Mouse (Mus musculus) kidney, embryonic 15.5 days (tissue): ENCODE data around the gene Tbc1d9. TPM values are rescaled to one million over a fixed set of nuclear protein-coding genes. Genes with fewer than 3 reads are reported as not detected.
A peak's percentile ranks its signal among the peaks of the same experiment; 100 is the strongest.

Experiments used
- ATAC-seq: fragments of 200-750 bp; cut with Nextera tagmentation; replicated peaks from 2 replicates; pipeline ENCODE4 v1.8.0; 2017; ENCODE audit warnings: moderate TSS enrichment; ENCODE audit not compliant: low FRiP score
- H3K27ac ChIP-seq: fragments of 300-500 bp; sonication (generic); 2 replicates; pipeline ENCODE4 v1.5.1; 2015; ENCODE audit warnings: mild to moderate bottlenecking, inconsistent platforms
- H3K27me3 ChIP-seq: fragments of 300-500 bp; sonication (generic); 2 replicates; pipeline ENCODE4 v1.6.1; 2015; ENCODE audit warnings: inconsistent platforms
- H3K36me3 ChIP-seq: fragments of 300-500 bp; sonication (generic); 2 replicates; pipeline ENCODE4 v1.6.1; 2015; ENCODE audit warnings: inconsistent platforms
- H3K4me1 ChIP-seq: fragments of 300-500 bp; sonication (generic); 2 replicates; pipeline ENCODE4 v1.6.1; 2015; ENCODE audit warnings: inconsistent platforms
- H3K4me2 ChIP-seq: fragments of 300-500 bp; sonication (generic); 2 replicates; pipeline ENCODE4 v1.6.1; 2015; ENCODE audit warnings: moderate library complexity, mild to moderate bottlenecking, inconsistent platforms
- H3K4me3 ChIP-seq: fragments of 300-500 bp; sonication (generic); replicated peaks from 2 replicates; pipeline ENCODE4 v1.5.1; 2015; ENCODE audit warnings: mild to moderate bottlenecking, inconsistent platforms
- H3K9ac ChIP-seq: fragments of 300-500 bp; sonication (generic); 2 replicates; pipeline ENCODE4 v1.6.1; 2015; ENCODE audit warnings: mild to moderate bottlenecking, inconsistent platforms
- H3K9me3 ChIP-seq: fragments of 300-500 bp; sonication (generic); replicated peaks from 2 replicates; pipeline ENCODE4 v1.6.1; 2016; ENCODE audit warnings: inconsistent platforms
- WGBS: fragments of 180-500 bp; shearing (Covaris S2); methylation state at CpG from one replicate; pipeline ENCODE4 v1.1.7; 2015; ENCODE audit warnings: mixed read lengths; 5-methylcytosine and 5-hydroxymethylcytosine counted together
- polyA plus RNA-seq: library from polyadenylated mRNA; unstranded; fragments of >200 nt; fragmentation: Nextera tagmentation; extraction: Ambion mirVana; gene quantifications from 2 replicates; pipeline ENCODE4 v1.2.1, GENCODE M21; 2015

Tbc1d9 gene
- polyA plus RNA-seq, 1 experiment from 2014 or later = 1.8 TPM

GRCm38 (mm10) chr8:83250858-83251257 is 85.7 kb downstream of the Tbc1d9 start:
- Histone ChIP-seq H3K4me1 (peaks cover 10% of the 10 kb centered on the region; the same call in 1 of the 2 replicates), H3K27ac (peak overlapping the region; percentile 75), H3K9me3 (no peaks in the 10 kb centered on the region), H3K27me3 (no peaks in the 10 kb centered on the region), H3K36me3 (no peaks in the 10 kb centered on the region; the same call in 1 of the 2 replicates), H3K4me2 (no peak overlapping the region), H3K4me3 (no peak overlapping the region), H3K9ac (no peak overlapping the region)
- 78% methylated on average over 6 of the region's 6 CpGs for WGBS
- ATAC-seq = no peak

GRCm38 (mm10) chr8:83251362-83252246 is 86.5 kb downstream of the Tbc1d9 start:
- H3K27me3 ChIP-seq = no peaks in the 10 kb centered on the region
- no peak overlapping the region for H3K9ac ChIP-seq
- ATAC-seq = peak; percentile 66
- H3K36me3 ChIP-seq = peaks cover 2% of the 10 kb centered on the region; the same call in 1 of the 2 replicates
- H3K4me3 ChIP-seq = no peak overlapping the region
- H3K27ac ChIP-seq = peak overlapping the region; percentile 75
- no peak overlapping the region for H3K4me2 ChIP-seq
- no peaks in the 10 kb centered on the region for H3K9me3 ChIP-seq
- H3K4me1 ChIP-seq = peaks cover 10% of the 10 kb centered on the region; the same call in 1 of the 2 replicates
- 71% methylated on average over 14 of the region's 14 CpGs for WGBS

- no peak overlapping the region for H3K4me2 ChIP-seq
- WGBS = 83% methylated on average over 5 of the region's 5 CpGs
- no peaks in the 10 kb centered on the region for H3K9me3 ChIP-seq
- no peak for ATAC-seq
- peaks cover 10% of the 10 kb centered on the region; the same call in 1 of the 2 replicates for H3K4me1 ChIP-seq
- no peak overlapping the region for H3K4me3 ChIP-seq
- no peaks in the 10 kb centered on the region for H3K27me3 ChIP-seq
- H3K27ac ChIP-seq = peak overlapping the region; percentile 65
- no peak overlapping the region for H3K9ac ChIP-seq
- H3K36me3 ChIP-seq = peaks cover 2% of the 10 kb centered on the region; the same call in 1 of the 2 replicates
These were observed 87.6 kb downstream of the Tbc1d9 start for GRCm38 (mm10) chr8:83252791-83253190.

- Histone ChIP-seq H3K9ac (no peak overlapping the region), H3K27me3 (no peaks in the 10 kb centered on the region), H3K4me2 (no peak overlapping the region), H3K9me3 (no peaks in the 10 kb centered on the region), H3K4me1 (peaks cover under 1% of the 10 kb centered on the region; the same call in 1 of the 2 replicates), H3K27ac (no peak overlapping the region), H3K36me3 (peaks cover 2% of the 10 kb centered on the region; the same call in 1 of the 2 replicates), H3K4me3 (no peak overlapping the region)
- ATAC-seq = no peak
- WGBS = 94% methylated on average over 5 of the region's 5 CpGs
These were observed 92.5 kb downstream of the Tbc1d9 start for GRCm38 (mm10) chr8:83257631-83258030.

GRCm38 (mm10) chr8:83260418-83261215 is 95.5 kb downstream of the Tbc1d9 start:
- H3K9ac ChIP-seq = no peak overlapping the region
- 73% methylated on average over 16 of the region's 16 CpGs for WGBS
- no peak overlapping the region for H3K27ac ChIP-seq
- no peak overlapping the region for H3K4me3 ChIP-seq
- no peak overlapping the region for H3K4me2 ChIP-seq
- H3K9me3 ChIP-seq = no peaks in the 10 kb centered on the region
- no peaks in the 10 kb centered on the region for H3K4me1 ChIP-seq
- no peaks in the 10 kb centered on the region for H3K27me3 ChIP-seq
- H3K36me3 ChIP-seq = peaks cover 2% of the 10 kb centered on the region; the same call in 1 of the 2 replicates
- ATAC-seq = peak; percentile 91

GRCm38 (mm10) chr8:83271172-83271571 is 106.0 kb downstream of the Tbc1d9 start:
- Histone ChIP-seq H3K9ac (no peak overlapping the region), H3K36me3 (peaks cover 2% of the 10 kb centered on the region; the same call in 1 of the 2 replicates), H3K4me2 (no peak overlapping the region), H3K4me1 (0 out of 2 replicates have a peak, but pooled peaks cover 2% of the 10 kb centered on the region), H3K27ac (no peak overlapping the region), H3K27me3 (no peaks in the 10 kb centered on the region), H3K9me3 (no peaks in the 10 kb centered on the region), H3K4me3 (no peak overlapping the region)
- ATAC-seq = no peak
- 94% methylated on average over 14 of the region's 14 CpGs for WGBS

- WGBS = 76% methylated on average over 10 of the region's 10 CpGs
- Histone ChIP-seq H3K9me3 (no peaks in the 10 kb centered on the region), H3K36me3 (no peaks in the 10 kb centered on the region; the same call in 1 of the 2 replicates), H3K4me1 (0 out of 2 replicates have a peak, but pooled peaks cover 2% of the 10 kb centered on the region), H3K4me2 (no peak overlapping the region), H3K27ac (no peak overlapping the region), H3K9ac (no peak overlapping the region), H3K27me3 (no peaks in the 10 kb centered on the region), H3K4me3 (no peak overlapping the region)
- no peak for ATAC-seq
These were observed 107.3 kb downstream of the Tbc1d9 start for GRCm38 (mm10) chr8:83272464-83272863.

- no peak overlapping the region for H3K4me2 ChIP-seq
- 0 out of 2 replicates have a peak, but pooled peaks have one; percentile 43 for ATAC-seq
- no peaks in the 10 kb centered on the region; the same call in 1 of the 2 replicates for H3K36me3 ChIP-seq
- no peak overlapping the region for H3K27ac ChIP-seq
- no peak overlapping the region for H3K4me3 ChIP-seq
- no peak overlapping the region for H3K9ac ChIP-seq
- 45% methylated on average over 11 of the region's 11 CpGs for WGBS
- no peaks in the 10 kb centered on the region for H3K9me3 ChIP-seq
- H3K4me1 ChIP-seq = 0 out of 2 replicates have a peak, but pooled peaks cover 2% of the 10 kb centered on the region
- H3K27me3 ChIP-seq = no peaks in the 10 kb centered on the region
These were observed 109.3 kb downstream of the Tbc1d9 start for GRCm38 (mm10) chr8:83274470-83274869.

- no peaks in the 10 kb centered on the region for H3K27me3 ChIP-seq
- H3K9ac ChIP-seq = no peak overlapping the region
- no peak overlapping the region for H3K4me3 ChIP-seq
- 0 out of 2 replicates have a peak, but pooled peaks cover 2% of the 10 kb centered on the region for H3K4me1 ChIP-seq
- H3K9me3 ChIP-seq = no peaks in the 10 kb centered on the region
- H3K36me3 ChIP-seq = no peaks in the 10 kb centered on the region
- H3K4me2 ChIP-seq = no peak overlapping the region
- 83% methylated on average over 6 of the region's 6 CpGs for WGBS
- ATAC-seq = no peak
- no peak overlapping the region for H3K27ac ChIP-seq
These were observed 113.3 kb downstream of the Tbc1d9 start for GRCm38 (mm10) chr8:83278431-83278830.

- ATAC-seq = no peak
- Histone ChIP-seq H3K4me3 (no peak overlapping the region), H3K36me3 (no peaks in the 10 kb centered on the region), H3K27me3 (peaks cover 18% of the 10 kb centered on the region), H3K4me2 (no peak overlapping the region), H3K9me3 (no peaks in the 10 kb centered on the region), H3K27ac (no peak overlapping the region), H3K4me1 (peaks cover 9% of the 10 kb centered on the region), H3K9ac (no peak overlapping the region)
- WGBS = 82% methylated on average over 8 of the region's 8 CpGs
These were observed 120.2 kb downstream of the Tbc1d9 start for GRCm38 (mm10) chr8:83285391-83285790.

- Histone ChIP-seq H3K4me2 (peak within 1 kb of the TSS; percentile 61), H3K4me1 (peaks cover 9% of the 10 kb centered on the region)
- ATAC-seq = no peak; the same call in 1 of the 2 replicates
These were observed 125.0 kb downstream of the Tbc1d9 start, which contains the start of gene Ucp1 for GRCm38 (mm10) chr8:83290176-83290575. Ucp1 (plus strand) TSS chr8:83290352.

More at GRCm38 (mm10) chr8:83290176-83290575, 125.0 kb downstream of the Tbc1d9 start, which contains the start of gene Ucp1:
- 2% methylated on average over 20 of the region's 20 CpGs for WGBS
- H3K4me3 ChIP-seq = peak within 1 kb of the TSS; percentile 37
- no peaks in the 10 kb centered on the region for H3K9me3 ChIP-seq
- H3K9ac ChIP-seq = no peak within 1 kb of the TSS
- no peaks in the 10 kb centered on the region for H3K36me3 ChIP-seq
- H3K27ac ChIP-seq = no peak within 1 kb of the TSS
- H3K27me3 ChIP-seq = peaks cover 23% of the 10 kb centered on the region
